Mouse (Mus musculus) small intestine, adult 2 months (tissue): Measurements from ENCODE around the gene Fshr. TPM values are rescaled to one million over a fixed set of nuclear protein-coding genes. Genes with fewer than 3 reads are reported as not detected.

Source experiments
- H3K27ac ChIP-seq: fragments of 200-500 bp; 2 replicates; pipeline ENCODE4 v1.5.1; 2012; ENCODE audit warnings: low read depth, low read length, control low read depth, inconsistent platforms; ENCODE audit not compliant: insufficient read depth
- H3K27me3 ChIP-seq: fragments of 200-500 bp; 2 replicates; pipeline ENCODE4 v1.6.1; 2012; ENCODE audit warnings: mild to moderate bottlenecking, moderate library complexity, low read length, inconsistent platforms; ENCODE audit not compliant: control insufficient read depth, insufficient read depth
- H3K36me3 ChIP-seq: fragments of 200-500 bp; 2 replicates; pipeline ENCODE4 v1.6.1; 2012; ENCODE audit warnings: mild to moderate bottlenecking, low read length, control low read depth, inconsistent platforms; ENCODE audit not compliant: control insufficient read depth, insufficient read depth
- H3K4me1 ChIP-seq: fragments of 200-500 bp; 2 replicates; pipeline ENCODE4 v1.6.1; 2012; ENCODE audit warnings: low read length, inconsistent platforms, mixed read lengths; ENCODE audit not compliant: control insufficient read depth, insufficient read depth, insufficient read length
- H3K4me3 ChIP-seq: fragments of 200-500 bp; 2 replicates; pipeline ENCODE4 v1.5.1; 2012; ENCODE audit warnings: low read depth, mild to moderate bottlenecking, control low read depth, inconsistent platforms, low read length, moderate library complexity
- CTCF ChIP-seq: fragments of 200-500 bp; IDR thresholded peaks from 2 replicates; pipeline ENCODE4 v1.5.1; 2012; ENCODE audit warnings: low read depth, mild to moderate bottlenecking, control low read depth, inconsistent platforms, low read length, moderate library complexity, mixed read lengths; ENCODE audit not compliant: insufficient replicate concordance, insufficient read length; ENCODE audit errors: extremely low read depth
- POLR2A ChIP-seq: fragments of 200-500 bp; IDR thresholded peaks from 2 replicates; pipeline ENCODE4 v1.6.1; 2012; ENCODE audit warnings: low read depth, mild to moderate bottlenecking, control low read depth, inconsistent platforms, low read length, moderate library complexity
- WGBS: fragments of 180-500 bp; shearing (Covaris S2); methylation state at CpG from one replicate; pipeline ENCODE4 v1.1.7; 2018; 5-methylcytosine and 5-hydroxymethylcytosine counted together
- polyA plus RNA-seq: library from polyadenylated mRNA; depleted of rRNA; stranded (reverse); fragments of >200 nt; gene quantifications from 2 replicates; pipeline ENCODE4 v1.2.3, GENCODE M21; 2012

Fshr gene
- polyA plus RNA-seq, 1 experiment: not detected

GRCm38 (mm10) chr17:89064327-89065095 lies 136.0 kb downstream of the Fshr start:
- no peaks in the 10 kb centered on the region for H3K27me3 ChIP-seq
- 62% methylated on average over 3 of the region's 3 CpGs for WGBS

GRCm38 (mm10) chr17:89062348-89062949 lies 138.0 kb downstream of the Fshr start:
- Histone ChIP-seq H3K36me3 (no peaks in the 10 kb centered on the region), H3K4me3 (no peak overlapping the region), H3K4me1 (no peaks in the 10 kb centered on the region), H3K27me3 (no peaks in the 10 kb centered on the region), H3K27ac (no peak overlapping the region)
- WGBS: 87% methylated on average over 8 of the region's 8 CpGs
- TF ChIP-seq CTCF (no peak), POLR2A (no peak)

More at GRCm38 (mm10) chr17:89064327-89065095, 136.0 kb downstream of the Fshr start:
- Histone ChIP-seq H3K36me3 (no peaks in the 10 kb centered on the region), H3K4me3 (no peak overlapping the region), H3K27ac (no peak overlapping the region), H3K4me1 (no peaks in the 10 kb centered on the region)
- TF ChIP-seq POLR2A (no peak), CTCF (no peak)

GRCm38 (mm10) chr17:89051031-89051563 lies 149.4 kb downstream of the Fshr start:
- no peaks in the 10 kb centered on the region for H3K4me1 ChIP-seq
- H3K27ac ChIP-seq: no peak overlapping the region
- TF ChIP-seq CTCF: no peak
- TF ChIP-seq POLR2A: no peak
- no peaks in the 10 kb centered on the region for H3K36me3 ChIP-seq
- H3K4me3 ChIP-seq: no peak overlapping the region
- 57% methylated on average over 3 of the region's 3 CpGs for WGBS
- no peaks in the 10 kb centered on the region for H3K27me3 ChIP-seq

- H3K36me3 ChIP-seq: no peaks in the 10 kb centered on the region
Measured at GRCm38 (mm10) chr17:89049071-89049470, 151.4 kb downstream of the Fshr start.

DNA sequence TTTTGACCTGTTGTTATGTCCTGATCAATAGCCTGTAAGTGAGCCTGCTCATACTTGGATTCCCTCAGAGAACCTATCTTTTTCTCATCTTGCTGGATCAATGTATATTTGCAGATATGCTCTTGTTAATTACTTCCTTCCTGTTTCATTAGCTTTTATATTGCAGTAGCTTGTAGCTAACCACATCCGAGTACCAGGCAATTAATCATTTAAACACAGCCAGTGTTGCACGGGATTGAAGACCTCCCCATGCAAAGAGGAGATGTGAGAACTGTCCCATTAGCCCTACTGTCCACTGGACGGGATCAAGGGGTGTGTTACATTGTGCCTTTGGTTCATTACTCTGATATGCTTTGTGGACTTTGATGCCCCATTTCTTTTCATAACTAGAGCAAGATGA lies 154.5 kb downstream of the Fshr start:
- Histone ChIP-seq H3K36me3 (no peaks in the 10 kb centered on the region), H3K4me1 (no peaks in the 10 kb centered on the region), H3K27ac (no peak overlapping the region), H3K4me3 (no peak overlapping the region), H3K27me3 (no peaks in the 10 kb centered on the region)
- TF ChIP-seq POLR2A: no peak
- no peak for TF ChIP-seq CTCF
- 29% methylated on average over 3 of the region's 3 CpGs for WGBS

More at GRCm38 (mm10) chr17:89049071-89049470, 151.4 kb downstream of the Fshr start:
- 69% methylated on average over 2 of the region's 2 CpGs for WGBS
- no peaks in the 10 kb centered on the region for H3K27me3 ChIP-seq
- TF ChIP-seq POLR2A (no peak), CTCF (no peak)
- H3K4me3 ChIP-seq: no peak overlapping the region
- H3K27ac ChIP-seq: no peak overlapping the region
- no peaks in the 10 kb centered on the region for H3K4me1 ChIP-seq

- TF ChIP-seq POLR2A (no peak), CTCF (no peak)
- H3K4me1 ChIP-seq: no peaks in the 10 kb centered on the region
- H3K27me3 ChIP-seq: no peaks in the 10 kb centered on the region
- H3K27ac ChIP-seq: no peak overlapping the region
- H3K4me3 ChIP-seq: no peak overlapping the region
- WGBS: 74% methylated on average over 5 of the region's 5 CpGs
- no peaks in the 10 kb centered on the region for H3K36me3 ChIP-seq
Measured at GRCm38 (mm10) chr17:89036723-89037122, 163.8 kb downstream of the Fshr start.

- TF ChIP-seq CTCF (no peak), POLR2A (no peak)
- 93% methylated on average over 3 of the region's 3 CpGs for whole genome bisulfite sequencing
- no peak overlapping the region for H3K27ac ChIP-seq
Measured at GRCm38 (mm10) chr17:89036049-89036448, 164.4 kb downstream of the Fshr start.

More at GRCm38 (mm10) chr17:89036049-89036448, 164.4 kb downstream of the Fshr start:
- Histone ChIP-seq H3K4me1 (no peaks in the 10 kb centered on the region), H3K4me3 (no peak overlapping the region), H3K27me3 (no peaks in the 10 kb centered on the region), H3K36me3 (no peaks in the 10 kb centered on the region)
